Mouse (Mus musculus): ENCODE results near the gene Hyal3. TPM values are rescaled to one million over a fixed set of nuclear protein-coding genes. Genes with fewer than 3 reads are reported as not detected.

Gene Hyal3
- total and polyA plus RNA-seq, 2 experiments, result 0.18 to 0.54 TPM

DNA sequence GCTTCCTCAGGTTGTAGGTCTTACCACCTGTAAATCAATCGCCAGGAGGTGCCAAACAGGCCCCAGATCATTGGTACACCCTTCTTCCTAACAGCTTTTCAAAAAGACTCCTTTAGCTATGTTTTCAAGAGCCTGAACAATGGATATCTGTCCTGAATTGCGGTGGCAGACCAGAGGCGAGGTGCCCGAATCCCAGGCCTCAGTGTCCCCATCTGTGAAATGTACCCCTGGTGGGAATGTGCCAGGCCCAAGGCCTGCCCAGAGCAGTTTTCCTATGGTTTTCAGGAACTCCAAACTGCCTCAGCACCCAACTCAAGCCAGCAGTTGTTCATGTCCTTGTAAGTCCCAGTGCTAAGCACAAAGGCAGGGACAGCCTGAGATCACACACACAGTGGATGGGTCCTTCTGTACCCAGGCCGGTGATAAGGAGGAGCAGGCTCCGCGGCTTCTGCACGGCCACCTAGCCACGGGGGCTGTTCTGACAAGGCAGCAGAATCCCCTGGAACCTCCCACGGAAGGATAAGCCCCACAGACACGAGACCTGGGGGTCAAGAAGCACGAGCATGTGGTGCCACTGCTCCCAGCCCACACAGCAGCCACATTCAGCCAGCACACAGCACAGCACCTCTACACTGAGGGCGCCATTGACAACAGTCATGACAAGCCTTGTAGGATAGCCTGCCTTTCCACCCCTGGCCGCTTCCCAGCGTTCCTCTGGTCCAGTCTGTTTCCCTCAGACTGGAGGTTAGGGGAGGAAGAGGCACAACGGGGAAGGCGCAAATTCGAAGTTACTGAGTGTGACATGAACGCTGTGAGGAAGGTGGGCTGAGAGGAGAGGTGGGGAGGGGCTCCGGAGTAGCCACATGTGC lies 47.0 kb downstream of the Hyal3 start:
- Histone ChIP-seq H3K9ac (ENCODE audit: low read depth, low read length) (peak overlapping the region; percentile 36), H3K27me3 (ENCODE audit: control insufficient read depth, insufficient read depth, low read length) (no peaks in the 10 kb centered on the region), H3K79me2 (ENCODE audit: control insufficient read depth, insufficient read depth, low read length) (peaks cover 72% of the 10 kb centered on the region), H3K36me3 (ENCODE audit: control insufficient read depth, insufficient read depth, low read length) (no peaks in the 10 kb centered on the region), H3K4me3 (ENCODE audit: insufficient read depth, low read depth, low read length) (no peak overlapping the region; the same call in 1 of the 2 replicates), H3K4me1 (ENCODE audit: control insufficient read depth, insufficient read depth, low read length) (peaks cover 13% of the 10 kb centered on the region), H3K27ac (replicated peaks; ENCODE audit: insufficient read depth, low read depth, low read length) (peak overlapping the region; percentile 70)
- 70% methylated on average over 20 of the region's 20 CpGs for WGBS
- DNase-seq (ENCODE audit: extremely low read depth, low read depth, low spot score), result no peak
- TF ChIP-seq POLR2A (IDR thresholded peaks at IDR 0.05; ENCODE audit: extremely low read depth, insufficient read depth, low read length), result no peak
- no peak for TF ChIP-seq CTCF (IDR thresholded peaks at IDR 0.05; ENCODE audit: low read depth, low read length)

DNA sequence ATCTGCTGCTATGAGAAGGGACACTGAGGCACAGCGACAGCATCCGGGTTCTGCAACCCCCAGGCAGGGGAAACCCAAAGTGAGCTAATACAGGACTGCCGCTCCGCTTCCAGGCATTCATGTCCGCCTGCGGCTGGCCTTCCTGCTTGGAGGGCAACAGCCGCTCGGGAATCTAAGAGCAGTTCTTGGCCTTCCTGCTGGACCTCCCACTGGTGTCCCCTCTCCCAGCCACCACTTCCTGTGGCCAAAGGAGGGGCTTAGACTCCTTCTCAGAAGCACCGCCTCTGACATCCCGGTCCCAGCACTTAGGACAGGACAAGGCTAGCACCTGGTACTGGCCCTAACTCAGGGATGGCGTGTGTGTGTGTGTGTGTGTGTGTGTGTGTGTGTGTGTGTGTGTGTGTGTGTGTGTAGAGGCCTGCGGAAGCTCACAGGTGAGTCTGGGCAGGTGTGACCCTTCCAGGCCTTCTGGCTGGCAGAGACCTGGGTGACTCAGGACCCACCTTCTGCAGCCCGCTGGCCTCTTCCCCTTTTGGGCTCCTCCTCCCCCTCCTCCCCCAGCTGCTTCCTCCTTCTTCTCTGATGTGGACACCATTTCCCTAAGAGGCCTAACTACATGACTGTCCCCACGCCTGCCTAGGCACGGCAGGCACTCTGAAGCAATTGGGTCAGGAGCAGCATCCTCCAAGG lies 48.2 kb downstream of the Hyal3 start:
- H3K79me2 ChIP-seq (ENCODE audit: control insufficient read depth, insufficient read depth, low read length), result peaks cover 74% of the 10 kb centered on the region
- peak overlapping the region; percentile 70 for H3K27ac ChIP-seq (replicated peaks; ENCODE audit: insufficient read depth, low read depth, low read length)
- H3K4me1 ChIP-seq (ENCODE audit: control insufficient read depth, insufficient read depth, low read length), result peaks cover 18% of the 10 kb centered on the region
- H3K4me3 ChIP-seq (ENCODE audit: insufficient read depth, low read depth, low read length), result no peak overlapping the region; the same call in 1 of the 2 replicates
- H3K36me3 ChIP-seq (ENCODE audit: control insufficient read depth, insufficient read depth, low read length), result no peaks in the 10 kb centered on the region
- no peak for DNase-seq (ENCODE audit: extremely low read depth, low read depth, low spot score)
- H3K9ac ChIP-seq (ENCODE audit: low read depth, low read length), result peak overlapping the region; percentile 53
- 69% methylated on average over 15 of the region's 15 CpGs for WGBS
- H3K27me3 ChIP-seq (ENCODE audit: control insufficient read depth, insufficient read depth, low read length), result no peaks in the 10 kb centered on the region
- TF ChIP-seq POLR2A (IDR thresholded peaks at IDR 0.05; ENCODE audit: extremely low read depth, insufficient read depth, low read length) (no peak), CTCF (IDR thresholded peaks at IDR 0.05; ENCODE audit: low read depth, low read length) (no peak)

DNA sequence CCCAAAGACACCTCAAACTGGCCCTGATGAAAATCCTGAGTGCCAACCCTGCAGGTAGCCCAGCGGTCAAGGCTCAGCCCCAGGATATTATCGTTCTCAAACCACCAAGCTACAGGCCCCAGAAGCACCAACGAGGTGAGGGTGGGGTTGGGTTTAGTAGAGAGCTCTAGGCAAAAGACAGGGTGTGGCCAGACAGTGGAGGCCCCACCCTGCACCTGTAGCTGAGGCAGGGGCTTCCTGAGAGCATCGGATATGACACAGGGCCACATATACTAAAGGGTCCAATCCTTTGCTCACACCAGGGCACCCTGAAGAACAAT lies 48.8 kb downstream of the Hyal3 start:
- no peak for DNase-seq (ENCODE audit: extremely low read depth, low read depth, low spot score)
- Histone ChIP-seq H3K27me3 (ENCODE audit: control insufficient read depth, insufficient read depth, low read length) (no peaks in the 10 kb centered on the region), H3K79me2 (ENCODE audit: control insufficient read depth, insufficient read depth, low read length) (peaks cover 75% of the 10 kb centered on the region), H3K4me3 (ENCODE audit: insufficient read depth, low read depth, low read length) (no peak overlapping the region), H3K27ac (replicated peaks; ENCODE audit: insufficient read depth, low read depth, low read length) (peak overlapping the region; percentile 12), H3K36me3 (ENCODE audit: control insufficient read depth, insufficient read depth, low read length) (no peaks in the 10 kb centered on the region), H3K9ac (ENCODE audit: low read depth, low read length) (peak overlapping the region; percentile 33), H3K4me1 (ENCODE audit: control insufficient read depth, insufficient read depth, low read length) (peaks cover 17% of the 10 kb centered on the region)
- 65% methylated on average over 4 of the region's 4 CpGs for WGBS
- TF ChIP-seq CTCF (IDR thresholded peaks at IDR 0.05; ENCODE audit: low read depth, low read length) (no peak), POLR2A (IDR thresholded peaks at IDR 0.05; ENCODE audit: extremely low read depth, insufficient read depth, low read length) (no peak)

DNA sequence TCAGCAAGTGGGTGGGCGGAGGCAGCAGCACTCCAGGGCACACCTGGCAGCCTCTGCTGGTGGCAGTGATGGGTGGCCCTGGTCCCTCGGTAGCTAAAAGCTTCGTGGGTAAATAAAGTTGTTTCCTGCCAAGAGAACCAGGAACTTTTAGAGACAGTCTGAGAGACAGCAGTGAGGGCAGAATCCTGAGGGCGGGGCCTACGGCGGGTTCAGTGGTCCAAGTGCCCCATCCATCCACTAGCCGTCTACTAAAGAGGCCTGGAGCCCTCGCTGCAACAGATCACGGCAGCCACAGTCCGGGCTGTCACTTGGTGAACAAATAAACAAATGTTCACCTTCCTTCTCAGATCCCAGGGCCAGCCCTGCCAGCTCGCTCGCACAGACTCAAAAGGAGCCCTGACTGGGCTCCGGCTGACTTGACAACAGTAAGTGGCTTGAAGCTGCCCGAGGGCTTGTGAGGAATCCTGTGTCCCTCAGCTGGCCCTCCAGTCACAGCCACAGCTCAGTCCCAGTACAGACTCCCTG lies 49.3 kb downstream of the Hyal3 start:
- no peak overlapping the region; the same call in 1 of the 2 replicates for H3K9ac ChIP-seq (ENCODE audit: low read depth, low read length)
- no peaks in the 10 kb centered on the region for H3K27me3 ChIP-seq (ENCODE audit: control insufficient read depth, insufficient read depth, low read length)
- peak overlapping the region; percentile 10; the same call in 1 of the 2 replicates for H3K27ac ChIP-seq (replicated peaks; ENCODE audit: insufficient read depth, low read depth, low read length)
- TF ChIP-seq CTCF (IDR thresholded peaks at IDR 0.05; ENCODE audit: low read depth, low read length) (no peak), POLR2A (IDR thresholded peaks at IDR 0.05; ENCODE audit: extremely low read depth, insufficient read depth, low read length) (no peak)
- H3K79me2 ChIP-seq (ENCODE audit: control insufficient read depth, insufficient read depth, low read length), result peaks cover 73% of the 10 kb centered on the region
- no peaks in the 10 kb centered on the region for H3K36me3 ChIP-seq (ENCODE audit: control insufficient read depth, insufficient read depth, low read length)
- peak overlapping the region; percentile 9; the same call in 1 of the 2 replicates for H3K4me3 ChIP-seq (ENCODE audit: insufficient read depth, low read depth, low read length)
- WGBS, result 51% methylated on average over 14 of the region's 14 CpGs
- no peak for DNase-seq (ENCODE audit: extremely low read depth, low read depth, low spot score)
- H3K4me1 ChIP-seq (ENCODE audit: control insufficient read depth, insufficient read depth, low read length), result peaks cover 14% of the 10 kb centered on the region; the same call in 1 of the 2 replicates

DNA sequence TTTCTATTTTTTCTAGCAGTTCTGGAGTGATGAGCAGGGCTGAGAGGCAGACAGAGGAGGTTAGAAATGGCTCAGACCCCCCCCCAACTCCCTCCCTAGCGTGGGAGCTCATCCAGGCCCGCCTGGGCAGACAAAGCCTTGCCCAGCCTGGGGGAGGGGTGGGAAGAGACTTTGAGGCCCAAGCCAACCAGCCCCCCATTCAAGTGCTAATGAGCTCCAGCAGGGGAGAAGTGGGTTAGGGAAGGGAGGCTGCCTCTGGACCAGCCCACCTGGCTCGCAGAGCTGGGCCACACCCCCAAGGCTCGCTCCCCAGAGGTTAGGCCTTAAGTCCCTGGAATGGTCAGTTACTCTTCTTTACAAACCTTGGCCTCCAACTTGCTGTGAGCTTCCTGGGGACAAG lies 50.0 kb downstream of the Hyal3 start:
- H3K4me1 ChIP-seq (ENCODE audit: control insufficient read depth, insufficient read depth, low read length), result peaks cover 13% of the 10 kb centered on the region; the same call in 1 of the 2 replicates
- no peak overlapping the region for H3K4me3 ChIP-seq (ENCODE audit: insufficient read depth, low read depth, low read length)
- TF ChIP-seq CTCF (IDR thresholded peaks at IDR 0.05; ENCODE audit: low read depth, low read length), result no peak
- TF ChIP-seq POLR2A (IDR thresholded peaks at IDR 0.05; ENCODE audit: extremely low read depth, insufficient read depth, low read length), result no peak
- DNase-seq (ENCODE audit: extremely low read depth, low read depth, low spot score), result no peak
- no peak overlapping the region for H3K9ac ChIP-seq (ENCODE audit: low read depth, low read length)
- 59% methylated on average over 4 of the region's 4 CpGs for WGBS
- H3K27me3 ChIP-seq (ENCODE audit: control insufficient read depth, insufficient read depth, low read length), result no peaks in the 10 kb centered on the region
- H3K36me3 ChIP-seq (ENCODE audit: control insufficient read depth, insufficient read depth, low read length), result no peaks in the 10 kb centered on the region
- peaks cover 69% of the 10 kb centered on the region for H3K79me2 ChIP-seq (ENCODE audit: control insufficient read depth, insufficient read depth, low read length)
- no peak overlapping the region for H3K27ac ChIP-seq (replicated peaks; ENCODE audit: insufficient read depth, low read depth, low read length)
